Mouse (Mus musculus) brain, embryonic 14.5 days (tissue): ENCODE measurements around the gene Cidec.

ENCODE experiments used
- CTCF ChIP-seq: fragments of 200-500 bp; IDR thresholded peaks from 2 replicates; pipeline ENCODE4 v1.5.1; 2012; ENCODE audit warnings: inconsistent platforms, mild to moderate bottlenecking, moderate library complexity, borderline replicate concordance; ENCODE audit not compliant: insufficient read depth, insufficient read length; ENCODE audit errors: extremely low read depth
- POLR2A ChIP-seq: fragments of 200-500 bp; IDR thresholded peaks from 2 replicates; pipeline ENCODE4 v1.6.1; 2012; ENCODE audit warnings: mild to moderate bottlenecking, inconsistent platforms, borderline replicate concordance; ENCODE audit not compliant: poor library complexity, insufficient read depth, insufficient read length, severe bottlenecking; ENCODE audit errors: extremely low read depth

DNA sequence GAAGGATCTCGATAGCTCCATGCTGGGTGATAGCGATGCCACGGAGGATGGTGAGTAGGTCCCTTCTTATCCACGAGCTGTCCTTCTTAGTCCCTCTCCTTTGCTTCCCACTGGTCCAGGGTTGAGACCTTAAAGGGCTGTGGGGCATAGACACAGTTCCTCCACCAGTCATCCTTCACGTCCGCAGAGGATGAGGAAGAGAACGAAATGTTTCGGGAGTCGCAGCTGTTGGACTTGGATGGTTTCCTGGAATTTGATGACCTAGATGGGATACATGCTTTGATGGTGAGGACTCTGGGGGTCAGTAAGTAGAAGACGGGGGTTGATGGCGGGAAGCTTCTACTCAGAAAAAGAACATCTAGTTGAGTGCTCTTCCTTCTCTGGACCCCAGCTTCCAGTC is 40.7 kb downstream of the Cidec start:
- TF ChIP-seq CTCF (no peak), POLR2A (no peak)
